Mouse (Mus musculus) MEL (cell line): ENCODE measurements around the gene Plekhh3. TPM values are rescaled to one million over a fixed set of nuclear protein-coding genes. Genes with fewer than 3 reads are reported as not detected.

Experiments
- DNase-seq: peaks from one replicate; pipeline ENCODE4 v3.0.0; 2011; ENCODE audit warnings: low read depth, low spot score
- H3K27ac ChIP-seq: 2 replicates; pipeline ENCODE4 v1.5.1; 2012; ENCODE audit warnings: low read depth, mild to moderate bottlenecking, control low read depth, low read length, moderate library complexity; ENCODE audit not compliant: control insufficient read depth
- H3K27me3 ChIP-seq, 2 experiments: fragments of 150-350 bp in 1 of 2; sonication (generic) in 1 of 2; 2 replicates each; pipeline ENCODE4 v1.6.1; 2012; ENCODE audit warnings: low read length in 2 of 2, mild to moderate bottlenecking in 2 of 2, improper control_type of control experiment in 1 of 2, moderate library complexity in 1 of 2; ENCODE audit not compliant: insufficient read depth in 2 of 2, control insufficient read depth in 1 of 2
- H3K36me3 ChIP-seq, 2 experiments: 2 replicates each; pipeline ENCODE4 v1.6.1; 2012 to 2014; ENCODE audit warnings: low read length in 2 of 2, improper control_type of control experiment in 1 of 2, inconsistent platforms in 1 of 2, mild to moderate bottlenecking in 1 of 2; ENCODE audit not compliant: insufficient read depth in 2 of 2, control insufficient read depth in 1 of 2
- H3K4me1 ChIP-seq, 2 experiments: fragments of 150-350 bp in 1 of 2; sonication (generic) in 1 of 2; 2 replicates each; pipeline ENCODE4 v1.6.1; 2012; ENCODE audit warnings: low read length in 2 of 2, improper control_type of control experiment in 1 of 2, mild to moderate bottlenecking in 1 of 2; ENCODE audit not compliant: insufficient read depth in 2 of 2, control insufficient read depth in 1 of 2
- H3K4me3 ChIP-seq, 2 experiments: fragments of 150-350 bp in 1 of 2; sonication (generic) in 1 of 2; 2 replicates each; pipeline ENCODE4 v1.5.1; 2012; ENCODE audit warnings: low read depth in 2 of 2, low read length in 2 of 2, mild to moderate bottlenecking in 2 of 2, moderate library complexity in 2 of 2, control low read depth in 1 of 2, improper control_type of control experiment in 1 of 2; ENCODE audit not compliant: control insufficient read depth in 1 of 2, insufficient read depth in 1 of 2
- H3K79me2 ChIP-seq: 2 replicates; pipeline ENCODE4 v1.6.1; 2012; ENCODE audit warnings: mild to moderate bottlenecking, low read length, moderate library complexity; ENCODE audit not compliant: control insufficient read depth, poor library complexity, insufficient read depth
- H3K9ac ChIP-seq: 2 replicates; pipeline ENCODE4 v1.6.1; 2012; ENCODE audit warnings: low read depth, mild to moderate bottlenecking, control low read depth, low read length, moderate library complexity; ENCODE audit not compliant: control insufficient read depth, poor library complexity, severe bottlenecking
- H3K9me3 ChIP-seq: fragments of 150-350 bp; sonication (generic); replicated peaks from 2 replicates; pipeline ENCODE4 v1.6.1; 2012; ENCODE audit warnings: mild to moderate bottlenecking, low read length, improper control_type of control experiment, moderate library complexity; ENCODE audit not compliant: insufficient read depth
- BHLHE40 ChIP-seq: IDR thresholded peaks from 2 replicates; pipeline ENCODE4 v1.6.1; 2012; ENCODE audit warnings: low read depth, mild to moderate bottlenecking, inconsistent platforms, low read length, improper control_type of control experiment, borderline replicate concordance
- CHD1 ChIP-seq: IDR thresholded peaks from 2 replicates; pipeline ENCODE4 v1.6.1; 2012; ENCODE audit warnings: low read depth, mild to moderate bottlenecking, inconsistent platforms, low read length, improper control_type of control experiment
- CHD2 ChIP-seq: IDR thresholded peaks from 2 replicates; pipeline ENCODE4 v1.6.1; 2011; ENCODE audit warnings: low read length, improper control_type of control experiment
- CTCF ChIP-seq, 3 experiments: IDR thresholded peaks in 2 of 3; conservative IDR thresholded peaks in 1 of 3; 2 replicates each; pipeline ENCODE4 v1.5.1; 2011 to 2012; ENCODE audit warnings: low read length in 3 of 3, low read depth in 2 of 3, mild to moderate bottlenecking in 2 of 3, improper control_type of control experiment in 1 of 3, inconsistent platforms in 1 of 3, mixed read lengths in 1 of 3, moderate library complexity in 1 of 3; ENCODE audit not compliant: control insufficient read depth in 1 of 3, insufficient read depth in 1 of 3, poor library complexity in 1 of 3, severe bottlenecking in 1 of 3
- E2F4 ChIP-seq: IDR thresholded peaks from 2 replicates; pipeline ENCODE4 v1.6.1; 2011; ENCODE audit warnings: low read depth, low read length, improper control_type of control experiment, borderline replicate concordance
- ELF1 ChIP-seq: IDR thresholded peaks from 2 replicates; pipeline ENCODE4 v1.6.1; 2014; ENCODE audit warnings: low read depth, mild to moderate bottlenecking, inconsistent platforms, low read length, improper control_type of control experiment, moderate library complexity
- EP300 ChIP-seq, 2 experiments: IDR thresholded peaks; 2 replicates each; pipeline ENCODE4 v1.6.1; 2011; ENCODE audit warnings: improper control_type of control experiment in 2 of 2, low read length in 2 of 2, low read depth in 1 of 2, mild to moderate bottlenecking in 1 of 2
- ETS1 ChIP-seq: IDR thresholded peaks from 2 replicates; pipeline ENCODE4 v1.6.1; 2012; ENCODE audit warnings: low read depth, mild to moderate bottlenecking, inconsistent platforms, low read length, improper control_type of control experiment, moderate library complexity
- GABPA ChIP-seq: IDR thresholded peaks from 2 replicates; pipeline ENCODE4 v1.6.1; 2012; ENCODE audit warnings: low read depth, mild to moderate bottlenecking, inconsistent platforms, low read length, improper control_type of control experiment, moderate library complexity
- GATA1 ChIP-seq: IDR thresholded peaks from 2 replicates; pipeline ENCODE4 v1.6.1; 2011; ENCODE audit warnings: low read depth, low read length, improper control_type of control experiment
- HCFC1 ChIP-seq: IDR thresholded peaks from 2 replicates; pipeline ENCODE4 v1.6.1; 2012; ENCODE audit warnings: low read depth, mild to moderate bottlenecking, inconsistent platforms, low read length, improper control_type of control experiment, moderate library complexity
- JUND ChIP-seq: IDR thresholded peaks from 2 replicates; pipeline ENCODE4 v1.6.1; 2011; ENCODE audit warnings: low read depth, mild to moderate bottlenecking, improper control_type of control experiment, low read length
- KAT2A ChIP-seq: conservative IDR thresholded peaks from 2 replicates; pipeline ENCODE4 v1.6.1; 2012; ENCODE audit warnings: low read depth, low read length, improper control_type of control experiment, inconsistent platforms
- MAFK ChIP-seq: IDR thresholded peaks from 2 replicates; pipeline ENCODE4 v1.6.1; 2011; ENCODE audit warnings: low read depth, mild to moderate bottlenecking, low read length, improper control_type of control experiment, borderline replicate concordance
- MAX ChIP-seq: IDR thresholded peaks from 2 replicates; pipeline ENCODE4 v1.6.1; 2011; ENCODE audit warnings: low read length, improper control_type of control experiment
- MEF2A ChIP-seq: IDR thresholded peaks from 2 replicates; pipeline ENCODE4 v1.6.1; 2014; ENCODE audit warnings: low read depth, mild to moderate bottlenecking, inconsistent platforms, low read length, improper control_type of control experiment; ENCODE audit not compliant: poor library complexity, insufficient replicate concordance, severe bottlenecking; ENCODE audit errors: extremely low read depth
- MXI1 ChIP-seq: IDR thresholded peaks from 2 replicates; pipeline ENCODE4 v1.6.1; 2011; ENCODE audit warnings: mild to moderate bottlenecking, low read depth, low read length, improper control_type of control experiment
- MYB ChIP-seq: IDR thresholded peaks from 2 replicates; pipeline ENCODE4 v1.6.1; 2011; ENCODE audit warnings: mild to moderate bottlenecking, low read depth, low read length, improper control_type of control experiment
- MYC ChIP-seq: IDR thresholded peaks from 2 replicates; pipeline ENCODE4 v1.6.1; 2011; ENCODE audit warnings: low read depth, mild to moderate bottlenecking, low read length, improper control_type of control experiment, moderate library complexity
- NELFE ChIP-seq: IDR thresholded peaks from 2 replicates; pipeline ENCODE4 v1.6.1; 2011; ENCODE audit warnings: low read depth, low read length, improper control_type of control experiment
- NRF1 ChIP-seq: IDR thresholded peaks from 2 replicates; pipeline ENCODE4 v1.6.1; 2014; ENCODE audit warnings: low read depth, mild to moderate bottlenecking, inconsistent platforms, low read length, improper control_type of control experiment, moderate library complexity; ENCODE audit not compliant: poor library complexity, insufficient read depth, severe bottlenecking
- POLR2AphosphoS5 ChIP-seq: IDR thresholded peaks from 2 replicates; pipeline ENCODE4 v1.6.1; 2012; ENCODE audit warnings: low read depth, borderline replicate concordance, mild to moderate bottlenecking, inconsistent platforms, low read length, moderate library complexity, mixed read lengths
- RAD21 ChIP-seq: IDR thresholded peaks from 2 replicates; pipeline ENCODE4 v1.6.1; 2011; ENCODE audit warnings: mild to moderate bottlenecking, low read depth, low read length, improper control_type of control experiment
- SMC3 ChIP-seq: IDR thresholded peaks from 2 replicates; pipeline ENCODE4 v1.6.1; 2011; ENCODE audit warnings: low read depth, low read length, improper control_type of control experiment
- TAL1 ChIP-seq: IDR thresholded peaks from 2 replicates; pipeline ENCODE4 v1.6.1; 2012; ENCODE audit warnings: mild to moderate bottlenecking, inconsistent platforms, low read length, moderate library complexity, mixed read lengths
- TBP ChIP-seq: IDR thresholded peaks from 2 replicates; pipeline ENCODE4 v1.8.0; 2011; ENCODE audit warnings: low read depth, low read length, improper control_type of control experiment
- TCF12 ChIP-seq: IDR thresholded peaks from 2 replicates; pipeline ENCODE4 v1.6.1; 2014; ENCODE audit warnings: low read depth, mild to moderate bottlenecking, inconsistent platforms, low read length, improper control_type of control experiment, moderate library complexity
- UBTF ChIP-seq: IDR thresholded peaks from 2 replicates; pipeline ENCODE4 v1.6.1; 2012; ENCODE audit warnings: low read depth, mild to moderate bottlenecking, inconsistent platforms, low read length, improper control_type of control experiment, moderate library complexity, borderline replicate concordance; ENCODE audit not compliant: insufficient read depth
- USF1 ChIP-seq: IDR thresholded peaks from 2 replicates; pipeline ENCODE4 v1.6.1; 2014; ENCODE audit warnings: low read depth, mild to moderate bottlenecking, inconsistent platforms, low read length, improper control_type of control experiment, moderate library complexity
- USF2 ChIP-seq, 2 experiments: IDR thresholded peaks; 2 replicates each; pipeline ENCODE4 v1.6.1; 2011 to 2012; ENCODE audit warnings: improper control_type of control experiment in 2 of 2, low read length in 2 of 2, borderline replicate concordance in 1 of 2, inconsistent platforms in 1 of 2, low read depth in 1 of 2, mild to moderate bottlenecking in 1 of 2; ENCODE audit not compliant: insufficient read depth in 1 of 2
- ZC3H11A ChIP-seq: IDR thresholded peaks from 2 replicates; pipeline ENCODE4 v1.6.1; 2012; ENCODE audit warnings: low read depth, mild to moderate bottlenecking, inconsistent platforms, low read length, improper control_type of control experiment
- ZKSCAN1 ChIP-seq: IDR thresholded peaks from 2 replicates; pipeline ENCODE4 v1.6.1; 2012; ENCODE audit warnings: low read depth, mild to moderate bottlenecking, inconsistent platforms, low read length, improper control_type of control experiment, moderate library complexity
- ZMIZ1 ChIP-seq: IDR thresholded peaks from 2 replicates; pipeline ENCODE4 v1.6.1; 2012; ENCODE audit warnings: low read depth, mild to moderate bottlenecking, inconsistent platforms, low read length, improper control_type of control experiment, moderate library complexity
- ZNF384 ChIP-seq: IDR thresholded peaks from 2 replicates; pipeline ENCODE4 v1.6.1; 2012; ENCODE audit warnings: low read depth, mild to moderate bottlenecking, inconsistent platforms, low read length, improper control_type of control experiment
- polyA plus RNA-seq, 2 experiments: library from polyadenylated mRNA; stranded (reverse) in 1 of 2; unstranded in 1 of 2; fragments of >175 nt in 1 of 2; fragments of >200 nt in 1 of 2; gene quantifications; 2 replicates each; pipeline versions ENCODE4 v1.2.1 to v1.2.4; 2012; ENCODE audit warnings: low replicate concordance in 2 of 2, low read depth in 1 of 2; ENCODE audit not compliant: insufficient read length in 2 of 2, insufficient read depth in 1 of 2, missing spikeins in 1 of 2
- total RNA-seq: library from RNA; depleted of rRNA; stranded (reverse); fragments of 300-350 nt; gene quantifications from 2 replicates; pipeline ENCODE4 v1.2.3, GENCODE M21; 2012

The Plekhh3 gene
- total and polyA plus RNA-seq, 3 experiments: 0.81 to 1.5 TPM; not detected in 1

GRCm38 (mm10) chr11:101190913-101191907 lies 20.1 kb upstream of the Plekhh3 start:
- H3K36me3 ChIP-seq: peaks cover 0 to 23% of the 10 kb centered on the region in 2 experiments; a peak in 2 of 4 replicates
- H3K4me3 ChIP-seq: peak overlapping the region in 1 of 2 experiments; percentile 2; a peak in 1 of 4 replicates
- peak overlapping the region; percentile 69 for H3K27ac ChIP-seq
- H3K27me3 ChIP-seq: no peaks in the 10 kb centered on the region
- DNase-seq: peak; percentile 79
- peaks cover 10 to 26% of the 10 kb centered on the region in 2 experiments for H3K4me1 ChIP-seq
- H3K9ac ChIP-seq: peak overlapping the region; percentile 53
- H3K79me2 ChIP-seq: no peaks in the 10 kb centered on the region
- H3K9me3 ChIP-seq: no peaks in the 10 kb centered on the region
- TF ChIP-seq BHLHE40 (peak; percentile 33; the same call in 1 of the 2 replicates), MEF2A (no peak), ELF1 (no peak), TBP (no peak), NRF1 (no peak; the same call in 1 of the 2 replicates), ZC3H11A (no peak), ETS1 (0 out of 2 replicates have a peak, but pooled peaks have one; percentile 26), JUND (no peak), GATA1 (0 out of 2 replicates have a peak, but pooled peaks have one; percentile 25), E2F4 (no peak), MAFK (no peak), NELFE (no peak; the same call in 1 of the 2 replicates), MYB (no peak), MAX (peak; percentile 69; the same call in 1 of the 2 replicates), RAD21 (no peak), EP300 (IDR thresholded peaks at IDR 0.05; ENCODE audit: low read depth in 1 of 2, low read length in 2 of 2) (no peak), TCF12 (no peak), SMC3 (no peak), CHD2 (no peak), MYC (peak; percentile 56; the same call in 1 of the 2 replicates), POLR2AphosphoS5 (no peak), ZMIZ1 (no peak), CHD1 (no peak), TAL1 (no peak), HCFC1 (no peak), USF2 (IDR thresholded peaks at IDR 0.05; ENCODE audit: borderline replicate concordance in 1 of 2, insufficient read depth in 1 of 2, low read depth in 1 of 2, low read length in 2 of 2) (no peak), ZKSCAN1 (no peak), KAT2A (no peak), ZNF384 (no peak), CTCF (IDR thresholded peaks at IDR 0.05 in 2 of 3, conservative IDR thresholded peaks at IDR 0.05 in 1 of 3; ENCODE audit: control insufficient read depth in 1 of 3, insufficient read depth in 1 of 3, low read depth in 2 of 3, low read length in 3 of 3, poor library complexity in 1 of 3, severe bottlenecking in 1 of 3) (no peak), MXI1 (no peak; the same call in none of the 2 replicates), GABPA (no peak), UBTF (no peak), USF1 (peak; percentile 90)
